Mouse (Mus musculus): ENCODE data around the gene Nr2c1. TPM values are rescaled to one million over a fixed set of nuclear protein-coding genes. Genes with fewer than 3 reads are reported as not detected.

The Nr2c1 gene
- polyA plus RNA-seq, 1 experiment from 2014 or later, result 13.6 TPM

- Histone ChIP-seq H3K27me3 (ENCODE audit: control insufficient read depth, insufficient read depth, low read length) (no peaks in the 10 kb centered on the region), H3K4me1 (ENCODE audit: control insufficient read depth, insufficient read depth, low read length) (no peaks in the 10 kb centered on the region), H3K27ac (replicated peaks; ENCODE audit: low read depth, low read length) (no peak overlapping the region), H3K4me2 (ENCODE audit: low read depth, low read length) (no peak overlapping the region), H3K36me3 (replicated peaks; ENCODE audit: control insufficient read depth, insufficient read depth, low read depth, low read length) (no peaks in the 10 kb centered on the region), H3K4me3 (ENCODE audit: low read depth, low read length) (no peak overlapping the region), H3K9me3 (replicated peaks; ENCODE audit: control insufficient read depth, low read length) (no peaks in the 10 kb centered on the region), H3K9ac (replicated peaks; ENCODE audit: low read length) (no peak overlapping the region)
- ATAC-seq (replicated peaks; ENCODE audit: insufficient number of reproducible peaks, low FRiP score, low TSS enrichment, low read depth) (no peak), DNase-seq (ENCODE audit: low spot score) (peak; percentile 28)
- WGBS, result 73% methylated on average over 5 of the region's 5 CpGs
Measured at GRCm38 (mm10) chr10:94124376-94124775, 23.4 kb upstream of the Nr2c1 start.

GRCm38 (mm10) chr10:94129680-94130119 is 18.1 kb upstream of the Nr2c1 start:
- H3K27me3 ChIP-seq (ENCODE audit: control insufficient read depth, insufficient read depth, low read length), result no peaks in the 10 kb centered on the region
- no peak overlapping the region for H3K9ac ChIP-seq (replicated peaks; ENCODE audit: low read length)
- H3K4me1 ChIP-seq (ENCODE audit: control insufficient read depth, insufficient read depth, low read length), result no peaks in the 10 kb centered on the region
- H3K4me2 ChIP-seq (ENCODE audit: low read depth, low read length), result no peak overlapping the region
- WGBS, result 75% methylated on average over 9 of the region's 9 CpGs
- H3K36me3 ChIP-seq (replicated peaks; ENCODE audit: control insufficient read depth, insufficient read depth, low read depth, low read length), result no peaks in the 10 kb centered on the region
- no peaks in the 10 kb centered on the region for H3K9me3 ChIP-seq (replicated peaks; ENCODE audit: control insufficient read depth, low read length)
- H3K4me3 ChIP-seq (ENCODE audit: low read depth, low read length), result no peak overlapping the region
- H3K27ac ChIP-seq (replicated peaks; ENCODE audit: low read depth, low read length), result no peak overlapping the region
- no peak for DNase-seq (ENCODE audit: low spot score)
- no peak for ATAC-seq (replicated peaks; ENCODE audit: insufficient number of reproducible peaks, low FRiP score, low TSS enrichment, low read depth)

- no peak overlapping the region for H3K4me2 ChIP-seq (ENCODE audit: low read depth, low read length)
- H3K27me3 ChIP-seq (ENCODE audit: control insufficient read depth, insufficient read depth, low read length), result no peaks in the 10 kb centered on the region
- ATAC-seq (replicated peaks; ENCODE audit: insufficient number of reproducible peaks, low FRiP score, low TSS enrichment, low read depth) (no peak), DNase-seq (ENCODE audit: low spot score) (no peak)
- no peak overlapping the region for H3K4me3 ChIP-seq (ENCODE audit: low read depth, low read length)
- WGBS, result 82% methylated on average over 8 of the region's 8 CpGs
- no peak overlapping the region for H3K27ac ChIP-seq (replicated peaks; ENCODE audit: low read depth, low read length)
- H3K36me3 ChIP-seq (replicated peaks; ENCODE audit: control insufficient read depth, insufficient read depth, low read depth, low read length), result no peaks in the 10 kb centered on the region
- no peak overlapping the region for H3K9ac ChIP-seq (replicated peaks; ENCODE audit: low read length)
- H3K9me3 ChIP-seq (replicated peaks; ENCODE audit: control insufficient read depth, low read length), result no peaks in the 10 kb centered on the region
- H3K4me1 ChIP-seq (ENCODE audit: control insufficient read depth, insufficient read depth, low read length), result no peaks in the 10 kb centered on the region
Measured at GRCm38 (mm10) chr10:94133081-94133480, 14.7 kb upstream of the Nr2c1 start.

- H3K27me3 ChIP-seq (ENCODE audit: control insufficient read depth, insufficient read depth, low read length), result no peaks in the 10 kb centered on the region
- no peak overlapping the region for H3K27ac ChIP-seq (replicated peaks; ENCODE audit: low read depth, low read length)
- H3K4me1 ChIP-seq (ENCODE audit: control insufficient read depth, insufficient read depth, low read length), result no peaks in the 10 kb centered on the region
- no peaks in the 10 kb centered on the region for H3K36me3 ChIP-seq (replicated peaks; ENCODE audit: control insufficient read depth, insufficient read depth, low read depth, low read length)
- no peak for DNase-seq (ENCODE audit: low spot score)
- no peak overlapping the region for H3K9ac ChIP-seq (replicated peaks; ENCODE audit: low read length)
- WGBS, result 88% methylated on average over 7 of the region's 7 CpGs
- no peak for ATAC-seq (replicated peaks; ENCODE audit: insufficient number of reproducible peaks, low FRiP score, low TSS enrichment, low read depth)
- H3K4me2 ChIP-seq (ENCODE audit: low read depth, low read length), result no peak overlapping the region
- no peak overlapping the region for H3K4me3 ChIP-seq (ENCODE audit: low read depth, low read length)
- no peaks in the 10 kb centered on the region for H3K9me3 ChIP-seq (replicated peaks; ENCODE audit: control insufficient read depth, low read length)
Measured at GRCm38 (mm10) chr10:94133674-94134073, 14.1 kb upstream of the Nr2c1 start.

GRCm38 (mm10) chr10:94134535-94135390 is 13.1 kb upstream of the Nr2c1 start:
- Histone ChIP-seq H3K27me3 (ENCODE audit: control insufficient read depth, insufficient read depth, low read length) (no peaks in the 10 kb centered on the region), H3K36me3 (replicated peaks; ENCODE audit: control insufficient read depth, insufficient read depth, low read depth, low read length) (no peaks in the 10 kb centered on the region), H3K9me3 (replicated peaks; ENCODE audit: control insufficient read depth, low read length) (no peaks in the 10 kb centered on the region), H3K4me2 (ENCODE audit: low read depth, low read length) (no peak overlapping the region), H3K27ac (replicated peaks; ENCODE audit: low read depth, low read length) (no peak overlapping the region), H3K9ac (replicated peaks; ENCODE audit: low read length) (no peak overlapping the region), H3K4me1 (ENCODE audit: control insufficient read depth, insufficient read depth, low read length) (no peaks in the 10 kb centered on the region), H3K4me3 (ENCODE audit: low read depth, low read length) (no peak overlapping the region)
- 92% methylated on average over 12 of the region's 12 CpGs for WGBS
- DNase-seq (ENCODE audit: low spot score), result no peak
- ATAC-seq (replicated peaks; ENCODE audit: insufficient number of reproducible peaks, low FRiP score, low TSS enrichment, low read depth), result no peak

GRCm38 (mm10) chr10:94138890-94139482 is 8.8 kb upstream of the Nr2c1 start:
- no peak for DNase-seq (ENCODE audit: low spot score)
- Histone ChIP-seq H3K4me2 (ENCODE audit: low read depth, low read length) (no peak overlapping the region), H3K27me3 (ENCODE audit: control insufficient read depth, insufficient read depth, low read length) (no peaks in the 10 kb centered on the region), H3K9ac (replicated peaks; ENCODE audit: low read length) (no peak overlapping the region), H3K4me3 (ENCODE audit: low read depth, low read length) (no peak overlapping the region), H3K27ac (replicated peaks; ENCODE audit: low read depth, low read length) (no peak overlapping the region), H3K36me3 (replicated peaks; ENCODE audit: control insufficient read depth, insufficient read depth, low read depth, low read length) (no peaks in the 10 kb centered on the region), H3K9me3 (replicated peaks; ENCODE audit: control insufficient read depth, low read length) (no peaks in the 10 kb centered on the region), H3K4me1 (ENCODE audit: control insufficient read depth, insufficient read depth, low read length) (no peaks in the 10 kb centered on the region)
- ATAC-seq (replicated peaks; ENCODE audit: insufficient number of reproducible peaks, low FRiP score, low TSS enrichment, low read depth), result no peak
- WGBS, result 88% methylated on average over 10 of the region's 10 CpGs

- Histone ChIP-seq H3K27me3 (ENCODE audit: control insufficient read depth, insufficient read depth, low read length) (no peaks in the 10 kb centered on the region), H3K4me3 (ENCODE audit: low read depth, low read length) (no peak overlapping the region), H3K4me2 (ENCODE audit: low read depth, low read length) (no peak overlapping the region), H3K4me1 (ENCODE audit: control insufficient read depth, insufficient read depth, low read length) (no peaks in the 10 kb centered on the region), H3K9me3 (replicated peaks; ENCODE audit: control insufficient read depth, low read length) (no peaks in the 10 kb centered on the region), H3K36me3 (replicated peaks; ENCODE audit: control insufficient read depth, insufficient read depth, low read depth, low read length) (no peaks in the 10 kb centered on the region), H3K9ac (replicated peaks; ENCODE audit: low read length) (no peak overlapping the region), H3K27ac (replicated peaks; ENCODE audit: low read depth, low read length) (no peak overlapping the region)
- no peak for ATAC-seq (replicated peaks; ENCODE audit: insufficient number of reproducible peaks, low FRiP score, low TSS enrichment, low read depth)
- no peak for DNase-seq (ENCODE audit: low spot score)
- 80% methylated on average over 3 of the region's 3 CpGs for WGBS
Measured at GRCm38 (mm10) chr10:94140227-94140931, 7.4 kb upstream of the Nr2c1 start.

GRCm38 (mm10) chr10:94142427-94142826 is 5.4 kb upstream of the Nr2c1 start:
- WGBS, result 85% methylated on average over 3 of the region's 3 CpGs
- Histone ChIP-seq H3K9ac (replicated peaks; ENCODE audit: low read length) (no peak overlapping the region), H3K4me3 (ENCODE audit: low read depth, low read length) (no peak overlapping the region), H3K27ac (replicated peaks; ENCODE audit: low read depth, low read length) (no peak overlapping the region), H3K27me3 (ENCODE audit: control insufficient read depth, insufficient read depth, low read length) (no peaks in the 10 kb centered on the region), H3K4me1 (ENCODE audit: control insufficient read depth, insufficient read depth, low read length) (no peaks in the 10 kb centered on the region), H3K9me3 (replicated peaks; ENCODE audit: control insufficient read depth, low read length) (no peaks in the 10 kb centered on the region), H3K36me3 (replicated peaks; ENCODE audit: control insufficient read depth, insufficient read depth, low read depth, low read length) (no peaks in the 10 kb centered on the region), H3K4me2 (ENCODE audit: low read depth, low read length) (no peak overlapping the region)
- DNase-seq (ENCODE audit: low spot score) (no peak), ATAC-seq (replicated peaks; ENCODE audit: insufficient number of reproducible peaks, low FRiP score, low TSS enrichment, low read depth) (no peak)

Measured in embryonic facial prominence, embryonic 11.5 days (tissue).